Mouse (Mus musculus): ENCODE data around the gene Bcar3. TPM values are rescaled to one million over a fixed set of nuclear protein-coding genes. Genes with fewer than 3 reads are reported as not detected.

Gene Bcar3
- polyA plus RNA-seq, 1 experiment from 2014 or later, result 14.0 TPM

GRCm38 (mm10) chr3:122458743-122459142 is 164.8 kb downstream of the Bcar3 start:
- Histone ChIP-seq H3K9ac (no peak overlapping the region), H3K4me1 (ENCODE audit: insufficient read depth) (peaks cover 21% of the 10 kb centered on the region), H3K9me3 (ENCODE audit: low read depth, low read length) (no peaks in the 10 kb centered on the region), H3K4me2 (no peak overlapping the region), H3K4me3 (ENCODE audit: low read depth, low read length) (no peak overlapping the region), H3K36me3 (ENCODE audit: insufficient read depth) (no peaks in the 10 kb centered on the region), H3K27me3 (ENCODE audit: insufficient read depth, low read length) (no peaks in the 10 kb centered on the region), H3K27ac (ENCODE audit: low read depth) (peak overlapping the region; percentile 50; the same call in 1 of the 2 replicates)
- DNase-seq (peak; percentile 56), ATAC-seq (ENCODE audit: insufficient read depth) (peak; percentile 64)
- WGBS, result 36% methylated on average over 8 of the region's 8 CpGs
- no peak for TF ChIP-seq CTCF (IDR thresholded peaks at IDR 0.05; ENCODE audit: low read depth)

GRCm38 (mm10) chr3:122460848-122461511 is 167.0 kb downstream of the Bcar3 start:
- peak; percentile 61 for DNase-seq
- H3K9ac ChIP-seq, result no peak overlapping the region

DNA sequence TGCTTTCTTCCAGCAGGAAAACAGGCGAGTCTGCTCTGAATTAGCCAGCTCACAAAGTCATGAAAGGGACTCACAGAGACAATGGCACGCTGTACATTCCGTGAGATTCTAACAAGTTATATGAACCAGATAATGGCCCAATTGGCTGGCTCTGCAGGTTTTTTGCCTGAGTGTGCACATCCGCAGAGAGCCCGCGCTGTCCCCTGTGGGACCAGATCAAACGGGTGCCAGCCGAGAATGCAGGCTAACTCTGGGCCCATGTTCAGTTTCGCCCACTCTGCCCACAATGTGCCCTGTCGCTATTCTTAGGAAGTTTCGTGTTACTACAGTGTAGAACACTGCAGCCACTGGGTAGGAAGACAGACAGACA is 167.6 kb downstream of the Bcar3 start:
- Histone ChIP-seq H3K9ac (no peak overlapping the region), H3K27me3 (ENCODE audit: insufficient read depth, low read length) (no peaks in the 10 kb centered on the region), H3K27ac (ENCODE audit: low read depth) (peak overlapping the region; percentile 74), H3K4me1 (ENCODE audit: insufficient read depth) (peaks cover 21% of the 10 kb centered on the region), H3K9me3 (ENCODE audit: low read depth, low read length) (no peaks in the 10 kb centered on the region), H3K4me2 (no peak overlapping the region), H3K4me3 (ENCODE audit: low read depth, low read length) (no peak overlapping the region), H3K36me3 (ENCODE audit: insufficient read depth) (no peaks in the 10 kb centered on the region)
- ATAC-seq (ENCODE audit: insufficient read depth), result no peak
- TF ChIP-seq CTCF (IDR thresholded peaks at IDR 0.05; ENCODE audit: low read depth), result no peak
- no peak for DNase-seq
- WGBS, result 81% methylated on average over 11 of the region's 11 CpGs

More at GRCm38 (mm10) chr3:122460848-122461511, 167.0 kb downstream of the Bcar3 start:
- Histone ChIP-seq H3K4me3 (ENCODE audit: low read depth, low read length) (no peak overlapping the region), H3K36me3 (ENCODE audit: insufficient read depth) (no peaks in the 10 kb centered on the region), H3K4me1 (ENCODE audit: insufficient read depth) (peaks cover 21% of the 10 kb centered on the region), H3K27ac (ENCODE audit: low read depth) (peak overlapping the region; percentile 74), H3K27me3 (ENCODE audit: insufficient read depth, low read length) (no peaks in the 10 kb centered on the region), H3K9me3 (ENCODE audit: low read depth, low read length) (no peaks in the 10 kb centered on the region), H3K4me2 (no peak overlapping the region)
- no peak for ATAC-seq (ENCODE audit: insufficient read depth)
- 53% methylated on average over 8 of the region's 8 CpGs for WGBS
- TF ChIP-seq CTCF (IDR thresholded peaks at IDR 0.05; ENCODE audit: low read depth), result no peak

GRCm38 (mm10) chr3:122461932-122462871 is 168.3 kb downstream of the Bcar3 start:
- Histone ChIP-seq H3K9me3 (ENCODE audit: low read depth, low read length) (no peaks in the 10 kb centered on the region), H3K4me1 (ENCODE audit: insufficient read depth) (peaks cover 21% of the 10 kb centered on the region), H3K36me3 (ENCODE audit: insufficient read depth) (no peaks in the 10 kb centered on the region), H3K4me2 (0 out of 2 replicates have a peak overlapping the region, but pooled peaks have one; percentile 23), H3K4me3 (ENCODE audit: low read depth, low read length) (no peak overlapping the region), H3K9ac (no peak overlapping the region), H3K27me3 (ENCODE audit: insufficient read depth, low read length) (no peaks in the 10 kb centered on the region), H3K27ac (ENCODE audit: low read depth) (peak overlapping the region; percentile 50)
- 56% methylated on average over 18 of the region's 18 CpGs for WGBS
- 0 out of 2 replicates have a peak, but pooled peaks have one; percentile 1 for TF ChIP-seq CTCF (IDR thresholded peaks at IDR 0.05; ENCODE audit: low read depth)
- DNase-seq, result peak; percentile 70
- no peak for ATAC-seq (ENCODE audit: insufficient read depth)

DNA sequence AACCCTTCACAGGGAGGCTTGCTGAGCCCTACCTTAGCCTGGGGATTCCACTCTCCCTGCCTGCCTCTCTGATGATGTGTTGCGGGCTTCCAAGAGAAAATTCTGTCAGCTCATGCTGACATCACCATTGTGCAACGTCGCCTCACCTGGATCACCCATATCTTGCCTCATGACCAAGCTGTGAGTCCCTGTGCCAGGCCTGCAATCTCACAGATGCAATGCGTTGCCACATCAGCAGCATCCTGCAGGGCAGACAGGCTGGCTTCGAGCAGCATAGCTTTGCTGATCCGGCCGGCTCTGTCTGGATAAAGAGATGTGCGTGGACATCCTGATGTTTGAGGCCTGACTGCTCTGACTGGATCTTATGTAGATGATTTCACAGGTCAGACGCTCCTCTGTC is 169.2 kb downstream of the Bcar3 start:
- no peaks in the 10 kb centered on the region for H3K9me3 ChIP-seq (ENCODE audit: low read depth, low read length)
- no peaks in the 10 kb centered on the region for H3K27me3 ChIP-seq (ENCODE audit: insufficient read depth, low read length)
- H3K36me3 ChIP-seq (ENCODE audit: insufficient read depth), result no peaks in the 10 kb centered on the region
- ATAC-seq (ENCODE audit: insufficient read depth) (no peak), DNase-seq (no peak)
- H3K4me1 ChIP-seq (ENCODE audit: insufficient read depth), result peaks cover 16% of the 10 kb centered on the region
- H3K4me2 ChIP-seq, result no peak overlapping the region
- 79% methylated on average over 9 of the region's 9 CpGs for WGBS
- H3K4me3 ChIP-seq (ENCODE audit: low read depth, low read length), result no peak overlapping the region
- H3K9ac ChIP-seq, result no peak overlapping the region
- H3K27ac ChIP-seq (ENCODE audit: low read depth), result no peak overlapping the region
- TF ChIP-seq CTCF (IDR thresholded peaks at IDR 0.05; ENCODE audit: low read depth), result no peak

GRCm38 (mm10) chr3:122466100-122466730 is 172.3 kb downstream of the Bcar3 start:
- peaks cover 5% of the 10 kb centered on the region for H3K4me1 ChIP-seq (ENCODE audit: insufficient read depth)
- no peak overlapping the region for H3K4me3 ChIP-seq (ENCODE audit: low read depth, low read length)
- no peaks in the 10 kb centered on the region for H3K27me3 ChIP-seq (ENCODE audit: insufficient read depth, low read length)
- H3K27ac ChIP-seq (ENCODE audit: low read depth), result no peak overlapping the region
- peak; percentile 90 for TF ChIP-seq CTCF (IDR thresholded peaks at IDR 0.05; ENCODE audit: low read depth)
- DNase-seq, result peak; percentile 92
- WGBS, result 38% methylated on average over 9 of the region's 9 CpGs
- no peak overlapping the region for H3K4me2 ChIP-seq
- ATAC-seq (ENCODE audit: insufficient read depth), result no peak
- no peaks in the 10 kb centered on the region for H3K9me3 ChIP-seq (ENCODE audit: low read depth, low read length)
- no peak overlapping the region for H3K9ac ChIP-seq
- H3K36me3 ChIP-seq (ENCODE audit: insufficient read depth), result no peaks in the 10 kb centered on the region
